ENCODE assay signal across 8 mouse cellular contexts in genomic region chr19:45783933-45784576, GRCm38 (mm10). TPM values are rescaled to one million over a fixed set of nuclear protein-coding genes. Genes with fewer than 3 reads are reported as not detected.
A peak's percentile ranks its signal among the peaks of the same experiment; 100 is the strongest.
DNase-seq lines count a peak whose midpoint lies in the region; ATAC-seq lines count a peak whose summit lies in the region.

No protein-coding gene starts in this region.

- no peak for DNase-seq in kidney, postnatal 4 days
- no peak for DNase-seq in intestine, embryonic 14.5 days (ENCODE audit: low spot score)
- DNase-seq in right cerebral cortex, postnatal 14 days, result no peak
- DNase-seq in MN1 (ENCODE audit: low spot score), result no peak
- no peak for DNase-seq in gastrocnemius, postnatal 4 days (ENCODE audit: low spot score in 2 of 2)

- H3K9ac ChIP-seq in kidney, embryonic 15.5 days, result peak overlapping the region; percentile 42
- H3K9ac ChIP-seq in embryonic facial prominence, embryonic 12.5 days, result peak overlapping the region; percentile 58
- peak overlapping the region; percentile 44 for H3K9ac ChIP-seq in intestine, embryonic 14.5 days (ENCODE audit: low read length)
- peak overlapping the region; percentile 7; the same call in 1 of the 2 replicates for H3K9ac ChIP-seq in midbrain, embryonic 15.5 days

- peaks cover 24% of the 10 kb centered on the region for H3K36me3 ChIP-seq in kidney, embryonic 15.5 days
- peaks cover 14% of the 10 kb centered on the region; the same call in 1 of the 2 replicates for H3K36me3 ChIP-seq in embryonic facial prominence, embryonic 12.5 days
- peaks cover 13% of the 10 kb centered on the region; the same call in 1 of the 2 replicates for H3K36me3 ChIP-seq in intestine, embryonic 14.5 days (ENCODE audit: control insufficient read depth, insufficient read depth, low read length)
- no peaks in the 10 kb centered on the region for H3K36me3 ChIP-seq in midbrain, embryonic 15.5 days (replicated peaks)

- peak overlapping the region; percentile 79 for H3K27ac ChIP-seq in kidney, embryonic 15.5 days
- H3K27ac ChIP-seq in embryonic facial prominence, embryonic 12.5 days, result peak overlapping the region; percentile 78
- H3K27ac ChIP-seq in intestine, embryonic 14.5 days (ENCODE audit: low read depth), result peak overlapping the region; percentile 68
- peak overlapping the region; percentile 61 for H3K27ac ChIP-seq in midbrain, embryonic 15.5 days

- no peaks in the 10 kb centered on the region for H3K27me3 ChIP-seq in kidney, embryonic 15.5 days
- no peaks in the 10 kb centered on the region for H3K27me3 ChIP-seq in embryonic facial prominence, embryonic 12.5 days
- H3K27me3 ChIP-seq in intestine, embryonic 14.5 days (replicated peaks; ENCODE audit: control insufficient read depth, insufficient read depth, low read length), result no peaks in the 10 kb centered on the region
- no peaks in the 10 kb centered on the region for H3K27me3 ChIP-seq in midbrain, embryonic 15.5 days (replicated peaks)

- H3K9me3 ChIP-seq in kidney, embryonic 15.5 days (replicated peaks), result no peaks in the 10 kb centered on the region
- H3K9me3 ChIP-seq in embryonic facial prominence, embryonic 12.5 days, result no peaks in the 10 kb centered on the region
- no peaks in the 10 kb centered on the region for H3K9me3 ChIP-seq in intestine, embryonic 14.5 days (ENCODE audit: control insufficient read depth, low read length)
- no peaks in the 10 kb centered on the region for H3K9me3 ChIP-seq in midbrain, embryonic 15.5 days

- H3K4me1 ChIP-seq in kidney, embryonic 15.5 days, result peaks cover 35% of the 10 kb centered on the region
- H3K4me1 ChIP-seq in embryonic facial prominence, embryonic 12.5 days, result peaks cover 20% of the 10 kb centered on the region
- H3K4me1 ChIP-seq in intestine, embryonic 14.5 days (replicated peaks; ENCODE audit: control insufficient read depth, insufficient read depth, low read length), result peaks cover 23% of the 10 kb centered on the region
- peaks cover 37% of the 10 kb centered on the region for H3K4me1 ChIP-seq in midbrain, embryonic 15.5 days

- H3K4me3 ChIP-seq in kidney, embryonic 15.5 days (replicated peaks), result peak overlapping the region; percentile 100
- peak overlapping the region; percentile 99 for H3K4me3 ChIP-seq in embryonic facial prominence, embryonic 12.5 days
- H3K4me3 ChIP-seq in intestine, embryonic 14.5 days (ENCODE audit: low read depth, low read length), result peak overlapping the region; percentile 91
- peak overlapping the region; percentile 88 for H3K4me3 ChIP-seq in midbrain, embryonic 15.5 days

- no peak; the same call in 1 of the 2 replicates for ATAC-seq in kidney, embryonic 15.5 days (replicated peaks; ENCODE audit: low FRiP score)
- ATAC-seq in embryonic facial prominence, embryonic 12.5 days (ENCODE audit: insufficient number of reproducible peaks, insufficient read depth, low FRiP score, low TSS enrichment), result no peak; the same call in 1 of the 2 replicates
- no peak; the same call in 1 of the 2 replicates for ATAC-seq in intestine, embryonic 14.5 days (replicated peaks; ENCODE audit: low FRiP score, low TSS enrichment, low read depth)
- no peak for ATAC-seq in midbrain, embryonic 15.5 days (replicated peaks)

- 30% methylated on average over 17 of the region's 17 CpGs for WGBS in kidney, embryonic 15.5 days
- 30% methylated on average over 17 of the region's 17 CpGs for WGBS in embryonic facial prominence, embryonic 12.5 days
- 28% methylated on average over 17 of the region's 17 CpGs for WGBS in intestine, embryonic 14.5 days
- WGBS in midbrain, embryonic 15.5 days, result 34% methylated on average over 17 of the region's 17 CpGs

- H3K4me2 ChIP-seq in kidney, embryonic 15.5 days, result peak overlapping the region; percentile 63
- peak overlapping the region; percentile 61 for H3K4me2 ChIP-seq in embryonic facial prominence, embryonic 12.5 days (replicated peaks)
- H3K4me2 ChIP-seq in intestine, embryonic 14.5 days (ENCODE audit: low read length), result peak overlapping the region; percentile 53
- H3K4me2 ChIP-seq in midbrain, embryonic 15.5 days, result peak overlapping the region; percentile 55

RNA-seq across cellular contexts. Expression of gene Mgea5, which starts 0.4 kb away (rescaled TPM):
- 47.4 and 53.3 TPM in 2 replicates for polyA plus RNA-seq in kidney, embryonic 15.5 days (2015; fragmentation: Nextera tagmentation; extraction: Ambion mirVana)
- 85.8 and 91.9 TPM in 2 replicates for polyA plus RNA-seq in embryonic facial prominence, embryonic 12.5 days (2016; fragmentation: Nextera tagmentation; extraction: Ambion mirVana)
- 55.0 and 58.9 TPM in 2 replicates for polyA plus RNA-seq in intestine, embryonic 14.5 days (2014; fragmentation: Nextera tagmentation; extraction: Ambion mirVana)
- 91.4 TPM in 2 replicates for polyA plus RNA-seq in midbrain, embryonic 15.5 days (2015; fragmentation: Nextera tagmentation; extraction: Ambion mirVana)
- total RNA-seq in gastrocnemius, postnatal 4 days (2021), result 10 to 100 TPM; 54.7 to 64.1 TPM

RNA-seq across cellular contexts. Expression of gene Kcnip2, which starts 31.8 kb away (rescaled TPM):
- polyA plus RNA-seq in kidney, embryonic 15.5 days (2015; fragmentation: Nextera tagmentation; extraction: Ambion mirVana), result 2.2 and 2.3 TPM in 2 replicates
- 1.1 and 1.4 TPM in 2 replicates for polyA plus RNA-seq in embryonic facial prominence, embryonic 12.5 days (2016; fragmentation: Nextera tagmentation; extraction: Ambion mirVana)
- polyA plus RNA-seq in intestine, embryonic 14.5 days (2014; fragmentation: Nextera tagmentation; extraction: Ambion mirVana), result 1.3 and 1.6 TPM in 2 replicates
- 7.0 and 7.2 TPM in 2 replicates for polyA plus RNA-seq in midbrain, embryonic 15.5 days (2015; fragmentation: Nextera tagmentation; extraction: Ambion mirVana)
- total RNA-seq in gastrocnemius, postnatal 4 days (2021), result under 1 TPM; 0.52 to 0.54 TPM

RNA-seq across cellular contexts. Expression of gene Npm3, which starts 34.7 kb away (rescaled TPM):
- polyA plus RNA-seq in kidney, embryonic 15.5 days (2015; fragmentation: Nextera tagmentation; extraction: Ambion mirVana), result 20.8 and 28.5 TPM in 2 replicates
- polyA plus RNA-seq in embryonic facial prominence, embryonic 12.5 days (2016; fragmentation: Nextera tagmentation; extraction: Ambion mirVana), result 13.2 and 15.0 TPM in 2 replicates
- polyA plus RNA-seq in intestine, embryonic 14.5 days (2014; fragmentation: Nextera tagmentation; extraction: Ambion mirVana), result 16.3 and 16.7 TPM in 2 replicates
- polyA plus RNA-seq in midbrain, embryonic 15.5 days (2015; fragmentation: Nextera tagmentation; extraction: Ambion mirVana), result 6.3 and 6.9 TPM in 2 replicates
- total RNA-seq in gastrocnemius, postnatal 4 days (2021), result 10 to 100 TPM; 22.2 to 24.3 TPM

RNA-seq across cellular contexts. Expression of gene Fgf8, which starts 41.3 kb away (rescaled TPM):
- polyA plus RNA-seq in kidney, embryonic 15.5 days (2015; fragmentation: Nextera tagmentation; extraction: Ambion mirVana), result 17.8 and 20.3 TPM in 2 replicates
- polyA plus RNA-seq in embryonic facial prominence, embryonic 12.5 days (2016; fragmentation: Nextera tagmentation; extraction: Ambion mirVana), result 3.5 and 6.1 TPM in 2 replicates
- polyA plus RNA-seq in intestine, embryonic 14.5 days (2014; fragmentation: Nextera tagmentation; extraction: Ambion mirVana), result not detected in 2 replicates
- polyA plus RNA-seq in midbrain, embryonic 15.5 days (2015; fragmentation: Nextera tagmentation; extraction: Ambion mirVana), result 0.91 and 1.2 TPM in 2 replicates
- not detected for total RNA-seq in gastrocnemius, postnatal 4 days (2021)

Comparison
In these comparisons a context has a peak if more than half of its experiments do, and no peak if none do; other contexts are left out.
1. H3K9ac ChIP-seq: peak in every context shown above with its lines; median percentile 58 in embryonic facial prominence, embryonic 12.5 days; 44 in intestine, embryonic 14.5 days; 42 in kidney, embryonic 15.5 days; 7 in midbrain, embryonic 15.5 days.